Mouse (Mus musculus) embryonic facial prominence, embryonic 13.5 days (tissue): ENCODE data around the gene Vmn1r214. TPM values are rescaled to one million over a fixed set of nuclear protein-coding genes. Genes with fewer than 3 reads are reported as not detected.

Experiments
- ATAC-seq: fragments of 200-750 bp; cut with Nextera tagmentation; 2 replicates; pipeline ENCODE4 v1.8.0; 2017; ENCODE audit warnings: low read depth; ENCODE audit not compliant: insufficient number of reproducible peaks, insufficient read depth, low FRiP score, low TSS enrichment
- H3K27ac ChIP-seq: fragments of 300-500 bp; sonication (generic); 2 replicates; pipeline ENCODE4 v1.5.1; 2015; ENCODE audit warnings: moderate library complexity, mild to moderate bottlenecking, inconsistent platforms
- H3K27me3 ChIP-seq: fragments of 300-500 bp; sonication (generic); 2 replicates; pipeline ENCODE4 v1.6.1; 2015; ENCODE audit warnings: mild to moderate bottlenecking, inconsistent platforms
- H3K36me3 ChIP-seq: fragments of 300-500 bp; sonication (generic); 2 replicates; pipeline ENCODE4 v1.6.1; 2015; ENCODE audit warnings: mild to moderate bottlenecking, inconsistent platforms
- H3K4me1 ChIP-seq: fragments of 300-500 bp; sonication (generic); 2 replicates; pipeline ENCODE4 v1.6.1; 2015; ENCODE audit warnings: inconsistent platforms
- H3K4me2 ChIP-seq: fragments of 300-500 bp; sonication (generic); 2 replicates; pipeline ENCODE4 v1.6.1; 2015; ENCODE audit warnings: moderate library complexity, mild to moderate bottlenecking, inconsistent platforms
- H3K4me3 ChIP-seq: fragments of 300-500 bp; sonication (generic); 2 replicates; pipeline ENCODE4 v1.5.1; 2015; ENCODE audit warnings: mild to moderate bottlenecking, inconsistent platforms
- H3K9ac ChIP-seq: fragments of 300-500 bp; sonication (generic); 2 replicates; pipeline ENCODE4 v1.6.1; 2015; ENCODE audit warnings: mild to moderate bottlenecking, inconsistent platforms
- H3K9me3 ChIP-seq: fragments of 300-500 bp; sonication (generic); 2 replicates; pipeline ENCODE4 v1.6.1; 2016; ENCODE audit warnings: inconsistent platforms
- WGBS: fragments of 180-500 bp; shearing (Covaris S2); methylation state at CpG from one replicate; pipeline ENCODE4 v1.1.7; 2015; ENCODE audit warnings: mixed read lengths; 5-methylcytosine and 5-hydroxymethylcytosine counted together
- polyA plus RNA-seq: library from polyadenylated mRNA; unstranded; fragments of >200 nt; fragmentation: Nextera tagmentation; extraction: Ambion mirVana; gene quantifications from 2 replicates; pipeline ENCODE4 v1.2.1, GENCODE M21; 2015

The Vmn1r214 gene
- polyA plus RNA-seq, result not detected in 2 replicates

DNA sequence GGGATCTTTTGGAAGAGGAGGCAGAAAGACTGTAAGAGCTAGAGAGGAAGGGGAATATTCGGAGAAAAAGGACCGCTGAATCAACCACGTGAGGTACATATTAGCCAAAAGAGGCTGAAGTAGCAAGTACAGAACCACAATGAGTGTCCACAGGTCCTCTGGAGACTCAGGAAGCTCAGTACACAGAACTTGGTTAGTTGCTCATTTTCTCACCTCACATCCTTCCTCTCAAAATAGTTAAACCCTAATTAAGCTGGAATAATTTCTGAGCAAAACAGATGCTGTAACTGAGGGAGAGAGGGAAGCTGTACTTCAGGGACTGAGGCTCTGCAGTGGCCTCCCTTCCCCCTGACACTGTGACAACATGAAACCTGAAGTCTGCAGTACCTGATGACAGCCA lies at the start of gene Vmn1r214:
TSS of gene Vmn1r214 (plus strand) at position 301 of the 400 bp plus-strand sequence.
- no peaks in the 10 kb centered on the region for H3K27me3 ChIP-seq
- H3K9me3 ChIP-seq, result no peaks in the 10 kb centered on the region
- no peak within 1 kb of the TSS for H3K4me2 ChIP-seq
- no peak within 1 kb of the TSS for H3K9ac ChIP-seq
- no peaks in the 10 kb centered on the region for H3K4me1 ChIP-seq
- no peak within 1 kb of the TSS for H3K27ac ChIP-seq
- ATAC-seq, result no peak
- H3K36me3 ChIP-seq, result no peaks in the 10 kb centered on the region
- H3K4me3 ChIP-seq, result no peak within 1 kb of the TSS
- 88% methylated on average over 3 of the region's 3 CpGs for WGBS

DNA sequence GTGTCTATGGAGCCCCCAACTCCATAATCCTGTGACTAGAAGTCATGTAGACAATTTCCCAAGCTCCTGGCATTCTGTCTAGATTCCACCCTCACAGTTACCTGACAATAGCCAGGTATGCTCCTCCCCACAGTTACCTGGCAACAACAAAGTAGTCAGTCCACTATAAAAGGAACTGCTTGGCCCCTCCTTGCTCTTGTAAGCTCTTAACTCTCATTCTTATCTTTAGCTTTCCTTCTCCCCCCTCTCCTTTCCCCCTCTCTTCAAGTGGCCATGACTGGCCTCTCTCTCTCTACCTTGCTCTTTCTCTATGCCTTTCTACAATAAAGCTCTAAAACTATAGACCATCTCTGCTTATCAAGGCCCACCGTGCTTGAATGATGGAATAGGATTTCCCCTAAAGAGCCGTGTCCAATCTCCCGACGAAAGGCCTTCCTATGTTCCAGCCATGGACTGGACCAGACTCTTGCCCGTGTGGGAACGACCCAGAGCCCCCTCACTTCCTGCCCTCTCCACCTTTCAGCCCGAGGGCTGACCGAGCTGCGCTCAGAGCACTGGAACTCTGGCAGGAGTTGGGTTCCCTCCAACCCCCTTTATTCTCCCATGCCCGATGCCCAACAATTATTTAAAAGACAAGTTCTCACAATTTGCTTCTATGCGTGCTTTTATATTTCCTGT lies 39.9 kb upstream of the Vmn1r214 start:
- no peak overlapping the region for H3K9ac ChIP-seq
- H3K36me3 ChIP-seq, result no peaks in the 10 kb centered on the region
- H3K9me3 ChIP-seq, result 0 out of 2 replicates have a peak, but pooled peaks cover 1% of the 10 kb centered on the region
- no peak overlapping the region for H3K27ac ChIP-seq
- no peaks in the 10 kb centered on the region for H3K4me1 ChIP-seq
- H3K4me2 ChIP-seq, result no peak overlapping the region
- ATAC-seq, result no peak
- WGBS, result 78% methylated on average over 11 of the region's 11 CpGs
- H3K4me3 ChIP-seq, result no peak overlapping the region
- H3K27me3 ChIP-seq, result no peaks in the 10 kb centered on the region

DNA sequence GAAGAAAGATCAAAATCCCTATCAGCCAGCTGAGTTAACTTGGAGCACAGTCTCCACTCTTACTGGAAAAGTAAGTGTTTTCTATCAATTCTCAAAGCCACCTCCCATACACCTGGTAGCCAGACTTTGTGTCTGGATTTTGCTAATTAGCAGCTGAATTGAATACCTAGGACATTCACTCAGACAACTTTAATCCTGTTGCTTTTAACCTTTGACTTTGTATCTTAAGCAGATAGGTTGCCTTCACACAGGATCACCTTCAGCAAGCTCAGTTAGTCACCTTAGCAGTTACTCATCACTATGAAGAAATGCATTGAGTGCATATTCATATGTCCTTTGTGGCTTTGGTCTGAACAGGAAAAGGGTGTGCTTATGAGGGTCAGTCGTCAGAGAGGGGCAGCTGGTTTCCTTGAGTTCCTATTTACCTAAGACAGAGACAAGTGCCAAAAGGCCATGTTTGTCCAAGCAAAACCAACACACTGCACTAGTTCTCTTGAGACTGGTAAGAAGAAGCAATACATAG lies 38.0 kb upstream of the Vmn1r214 start:
- no peak overlapping the region for H3K4me2 ChIP-seq
- H3K27ac ChIP-seq, result no peak overlapping the region
- H3K4me1 ChIP-seq, result no peaks in the 10 kb centered on the region
- no peak for ATAC-seq
- no peaks in the 10 kb centered on the region for H3K36me3 ChIP-seq
- H3K9me3 ChIP-seq, result no peaks in the 10 kb centered on the region
- H3K9ac ChIP-seq, result no peak overlapping the region
- WGBS, result 40% methylated on average over 1 of the region's 1 CpGs
- no peak overlapping the region for H3K4me3 ChIP-seq
- no peaks in the 10 kb centered on the region for H3K27me3 ChIP-seq

DNA sequence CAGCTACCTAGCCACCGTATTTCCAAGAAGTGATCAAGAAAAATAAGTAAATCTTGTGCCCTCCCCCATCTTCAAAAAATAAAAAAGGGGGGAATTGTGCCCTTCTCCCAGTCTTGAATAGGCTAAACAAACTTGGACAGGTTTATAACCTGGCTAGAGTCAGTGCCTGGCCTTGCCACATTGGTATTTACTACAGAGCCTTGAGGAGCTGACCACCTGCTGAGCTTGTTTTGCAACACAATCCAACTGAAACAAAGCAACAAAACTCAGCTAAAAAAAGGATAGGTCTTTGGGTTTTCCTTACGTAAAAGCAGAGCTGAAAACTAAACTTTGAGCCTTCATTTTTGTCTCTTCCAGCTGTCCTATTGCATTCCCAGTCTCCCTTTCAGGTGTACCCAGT lies 37.5 kb upstream of the Vmn1r214 start:
- Histone ChIP-seq H3K9me3 (no peaks in the 10 kb centered on the region), H3K27me3 (no peaks in the 10 kb centered on the region), H3K4me1 (no peaks in the 10 kb centered on the region), H3K4me2 (no peak overlapping the region), H3K36me3 (no peaks in the 10 kb centered on the region), H3K4me3 (no peak overlapping the region), H3K27ac (no peak overlapping the region), H3K9ac (no peak overlapping the region)
- no peak for ATAC-seq
- 62% methylated on average over 2 of the region's 2 CpGs for WGBS

GRCm38 (mm10) chr13:23007356-23007755 lies 22.9 kb upstream of the Vmn1r214 start, which contains the start of gene Vmn1r213:
TSS of gene Vmn1r213 (plus strand) at chr13:23007656.
- Histone ChIP-seq H3K27me3 (no peaks in the 10 kb centered on the region), H3K9me3 (no peaks in the 10 kb centered on the region), H3K9ac (no peak within 1 kb of the TSS), H3K27ac (no peak within 1 kb of the TSS), H3K36me3 (no peaks in the 10 kb centered on the region), H3K4me3 (no peak within 1 kb of the TSS), H3K4me1 (no peaks in the 10 kb centered on the region), H3K4me2 (no peak within 1 kb of the TSS)
- no peak for ATAC-seq
- WGBS, result 75% methylated on average over 1 of the region's 1 CpGs

- ATAC-seq, result no peak
- no peak overlapping the region for H3K9ac ChIP-seq
- H3K4me2 ChIP-seq, result no peak overlapping the region
- H3K4me3 ChIP-seq, result no peak overlapping the region
- H3K36me3 ChIP-seq, result no peaks in the 10 kb centered on the region
- no peaks in the 10 kb centered on the region for H3K27me3 ChIP-seq
- no peaks in the 10 kb centered on the region for H3K4me1 ChIP-seq
- no peaks in the 10 kb centered on the region for H3K9me3 ChIP-seq
- no peak overlapping the region for H3K27ac ChIP-seq
Measured at GRCm38 (mm10) chr13:23018158-23018557, 12.1 kb upstream of the Vmn1r214 start.

GRCm38 (mm10) chr13:23024812-23025211 lies 5.4 kb upstream of the Vmn1r214 start:
- no peak overlapping the region for H3K4me3 ChIP-seq
- H3K4me2 ChIP-seq, result no peak overlapping the region
- no peaks in the 10 kb centered on the region for H3K9me3 ChIP-seq
- H3K4me1 ChIP-seq, result no peaks in the 10 kb centered on the region
- no peak for ATAC-seq
- no peaks in the 10 kb centered on the region for H3K27me3 ChIP-seq
- no peaks in the 10 kb centered on the region for H3K36me3 ChIP-seq
- no peak overlapping the region for H3K9ac ChIP-seq
- no peak overlapping the region for H3K27ac ChIP-seq

DNA sequence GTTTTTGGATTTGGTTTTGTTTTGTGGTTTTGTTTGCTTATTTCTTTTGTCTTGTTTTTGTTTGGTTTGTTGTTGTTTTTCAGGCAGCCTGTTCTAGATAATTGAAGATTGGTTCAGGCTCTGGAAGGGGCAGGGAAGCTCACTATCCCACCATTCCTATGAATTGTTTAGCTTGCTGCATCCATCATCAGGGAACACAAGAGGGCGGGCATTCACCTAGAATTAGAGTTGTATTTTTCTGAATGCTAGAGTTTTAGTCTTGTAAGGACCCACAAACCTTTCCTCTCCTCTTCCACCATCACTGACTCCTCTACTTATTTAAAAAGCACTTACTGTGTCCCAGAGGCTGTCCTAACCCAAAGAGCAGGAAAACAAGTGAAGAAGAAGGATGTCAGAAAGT lies 27.6 kb downstream of the Vmn1r214 start:
- ATAC-seq, result no peak
- H3K36me3 ChIP-seq, result no peaks in the 10 kb centered on the region
- no peaks in the 10 kb centered on the region for H3K4me1 ChIP-seq
- no peak overlapping the region for H3K4me3 ChIP-seq
- no peaks in the 10 kb centered on the region for H3K27me3 ChIP-seq
- H3K27ac ChIP-seq, result no peak overlapping the region
- no peak overlapping the region for H3K4me2 ChIP-seq
- 48% methylated on average over 1 of the region's 1 CpGs for WGBS
- H3K9me3 ChIP-seq, result no peaks in the 10 kb centered on the region
- H3K9ac ChIP-seq, result no peak overlapping the region

- Histone ChIP-seq H3K9me3 (no peaks in the 10 kb centered on the region), H3K36me3 (no peaks in the 10 kb centered on the region), H3K4me2 (no peak within 1 kb of the TSS), H3K27ac (no peak within 1 kb of the TSS), H3K9ac (no peak within 1 kb of the TSS), H3K4me3 (no peak within 1 kb of the TSS), H3K4me1 (no peaks in the 10 kb centered on the region), H3K27me3 (no peaks in the 10 kb centered on the region)
- WGBS, result 73% methylated on average over 1 of the region's 1 CpGs
- no peak for ATAC-seq
Measured at GRCm38 (mm10) chr13:23067725-23068124, 37.5 kb downstream of the Vmn1r214 start, which contains the start of gene Vmn1r215. TSS of gene Vmn1r215 (plus strand) at chr13:23068025.

- Histone ChIP-seq H3K9me3 (no peaks in the 10 kb centered on the region), H3K36me3 (no peaks in the 10 kb centered on the region), H3K9ac (no peak overlapping the region), H3K27me3 (no peaks in the 10 kb centered on the region), H3K4me3 (no peak overlapping the region), H3K4me1 (no peaks in the 10 kb centered on the region), H3K4me2 (no peak overlapping the region), H3K27ac (no peak overlapping the region)
- no peak for ATAC-seq
- WGBS, result 81% methylated on average over 2 of the region's 2 CpGs
Measured at GRCm38 (mm10) chr13:23069312-23069711, 39.1 kb downstream of the Vmn1r214 start.
